Mouse (Mus musculus) MEL (cell line): ENCODE measurements around the gene Ly6f. TPM values are rescaled to one million over a fixed set of nuclear protein-coding genes. Genes with fewer than 3 reads are reported as not detected.

ENCODE experiments used
- DNase-seq: peaks from one replicate; pipeline ENCODE4 v3.0.0; 2011; ENCODE audit warnings: low read depth, low spot score
- H3K27ac ChIP-seq: 2 replicates; pipeline ENCODE4 v1.5.1; 2012; ENCODE audit warnings: low read depth, mild to moderate bottlenecking, control low read depth, low read length, moderate library complexity; ENCODE audit not compliant: control insufficient read depth
- H3K27me3 ChIP-seq, 2 experiments: fragments of 150-350 bp in 1 of 2; sonication (generic) in 1 of 2; 2 replicates each; pipeline ENCODE4 v1.6.1; 2012; ENCODE audit warnings: low read length in 2 of 2, mild to moderate bottlenecking in 2 of 2, improper control_type of control experiment in 1 of 2, moderate library complexity in 1 of 2; ENCODE audit not compliant: insufficient read depth in 2 of 2, control insufficient read depth in 1 of 2
- H3K36me3 ChIP-seq, 2 experiments: 2 replicates each; pipeline ENCODE4 v1.6.1; 2012 to 2014; ENCODE audit warnings: low read length in 2 of 2, improper control_type of control experiment in 1 of 2, inconsistent platforms in 1 of 2, mild to moderate bottlenecking in 1 of 2; ENCODE audit not compliant: insufficient read depth in 2 of 2, control insufficient read depth in 1 of 2
- H3K4me1 ChIP-seq, 2 experiments: fragments of 150-350 bp in 1 of 2; sonication (generic) in 1 of 2; 2 replicates each; pipeline ENCODE4 v1.6.1; 2012; ENCODE audit warnings: low read length in 2 of 2, improper control_type of control experiment in 1 of 2, mild to moderate bottlenecking in 1 of 2; ENCODE audit not compliant: insufficient read depth in 2 of 2, control insufficient read depth in 1 of 2
- H3K4me3 ChIP-seq, 2 experiments: fragments of 150-350 bp in 1 of 2; sonication (generic) in 1 of 2; 2 replicates each; pipeline ENCODE4 v1.5.1; 2012; ENCODE audit warnings: low read depth in 2 of 2, low read length in 2 of 2, mild to moderate bottlenecking in 2 of 2, moderate library complexity in 2 of 2, control low read depth in 1 of 2, improper control_type of control experiment in 1 of 2; ENCODE audit not compliant: control insufficient read depth in 1 of 2, insufficient read depth in 1 of 2
- H3K79me2 ChIP-seq: 2 replicates; pipeline ENCODE4 v1.6.1; 2012; ENCODE audit warnings: mild to moderate bottlenecking, low read length, moderate library complexity; ENCODE audit not compliant: control insufficient read depth, poor library complexity, insufficient read depth
- H3K9ac ChIP-seq: 2 replicates; pipeline ENCODE4 v1.6.1; 2012; ENCODE audit warnings: low read depth, mild to moderate bottlenecking, control low read depth, low read length, moderate library complexity; ENCODE audit not compliant: control insufficient read depth, poor library complexity, severe bottlenecking
- H3K9me3 ChIP-seq: fragments of 150-350 bp; sonication (generic); replicated peaks from 2 replicates; pipeline ENCODE4 v1.6.1; 2012; ENCODE audit warnings: mild to moderate bottlenecking, low read length, improper control_type of control experiment, moderate library complexity; ENCODE audit not compliant: insufficient read depth
- MEF2A ChIP-seq: IDR thresholded peaks from 2 replicates; pipeline ENCODE4 v1.6.1; 2014; ENCODE audit warnings: low read depth, mild to moderate bottlenecking, inconsistent platforms, low read length, improper control_type of control experiment; ENCODE audit not compliant: poor library complexity, insufficient replicate concordance, severe bottlenecking; ENCODE audit errors: extremely low read depth
- MXI1 ChIP-seq: IDR thresholded peaks from 2 replicates; pipeline ENCODE4 v1.6.1; 2011; ENCODE audit warnings: mild to moderate bottlenecking, low read depth, low read length, improper control_type of control experiment
- MYC ChIP-seq: IDR thresholded peaks from 2 replicates; pipeline ENCODE4 v1.6.1; 2011; ENCODE audit warnings: low read depth, mild to moderate bottlenecking, low read length, improper control_type of control experiment, moderate library complexity
- NRF1 ChIP-seq: IDR thresholded peaks from 2 replicates; pipeline ENCODE4 v1.6.1; 2014; ENCODE audit warnings: low read depth, mild to moderate bottlenecking, inconsistent platforms, low read length, improper control_type of control experiment, moderate library complexity; ENCODE audit not compliant: poor library complexity, insufficient read depth, severe bottlenecking
- POLR2A ChIP-seq, 2 experiments: IDR thresholded peaks; 2 replicates each; pipeline ENCODE4 v1.6.1; 2011 to 2012; ENCODE audit warnings: low read length in 2 of 2, mild to moderate bottlenecking in 2 of 2, control low read depth in 1 of 2, improper control_type of control experiment in 1 of 2, low read depth in 1 of 2, moderate library complexity in 1 of 2; ENCODE audit not compliant: control insufficient read depth in 1 of 2, insufficient read depth in 1 of 2, poor library complexity in 1 of 2
- RAD21 ChIP-seq: IDR thresholded peaks from 2 replicates; pipeline ENCODE4 v1.6.1; 2011; ENCODE audit warnings: mild to moderate bottlenecking, low read depth, low read length, improper control_type of control experiment
- RCOR1 ChIP-seq: IDR thresholded peaks from 2 replicates; pipeline ENCODE4 v1.6.1; 2012; ENCODE audit warnings: low read depth, mild to moderate bottlenecking, inconsistent platforms, low read length, improper control_type of control experiment
- UBTF ChIP-seq: IDR thresholded peaks from 2 replicates; pipeline ENCODE4 v1.6.1; 2012; ENCODE audit warnings: low read depth, mild to moderate bottlenecking, inconsistent platforms, low read length, improper control_type of control experiment, moderate library complexity, borderline replicate concordance; ENCODE audit not compliant: insufficient read depth
- USF1 ChIP-seq: IDR thresholded peaks from 2 replicates; pipeline ENCODE4 v1.6.1; 2014; ENCODE audit warnings: low read depth, mild to moderate bottlenecking, inconsistent platforms, low read length, improper control_type of control experiment, moderate library complexity
- USF2 ChIP-seq, 2 experiments: IDR thresholded peaks; 2 replicates each; pipeline ENCODE4 v1.6.1; 2011 to 2012; ENCODE audit warnings: improper control_type of control experiment in 2 of 2, low read length in 2 of 2, borderline replicate concordance in 1 of 2, inconsistent platforms in 1 of 2, low read depth in 1 of 2, mild to moderate bottlenecking in 1 of 2; ENCODE audit not compliant: insufficient read depth in 1 of 2
- ZKSCAN1 ChIP-seq: IDR thresholded peaks from 2 replicates; pipeline ENCODE4 v1.6.1; 2012; ENCODE audit warnings: low read depth, mild to moderate bottlenecking, inconsistent platforms, low read length, improper control_type of control experiment, moderate library complexity
- polyA plus RNA-seq, 2 experiments: library from polyadenylated mRNA; stranded (reverse) in 1 of 2; unstranded in 1 of 2; fragments of >175 nt in 1 of 2; fragments of >200 nt in 1 of 2; gene quantifications; 2 replicates each; pipeline versions ENCODE4 v1.2.1 to v1.2.4; 2012; ENCODE audit warnings: low replicate concordance in 2 of 2, low read depth in 1 of 2; ENCODE audit not compliant: insufficient read length in 2 of 2, insufficient read depth in 1 of 2, missing spikeins in 1 of 2
- total RNA-seq: library from RNA; depleted of rRNA; stranded (reverse); fragments of 300-350 nt; gene quantifications from 2 replicates; pipeline ENCODE4 v1.2.3, GENCODE M21; 2012; rRNA removed

Gene Ly6f
- total and polyA plus RNA-seq, 3 experiments: not detected

DNA sequence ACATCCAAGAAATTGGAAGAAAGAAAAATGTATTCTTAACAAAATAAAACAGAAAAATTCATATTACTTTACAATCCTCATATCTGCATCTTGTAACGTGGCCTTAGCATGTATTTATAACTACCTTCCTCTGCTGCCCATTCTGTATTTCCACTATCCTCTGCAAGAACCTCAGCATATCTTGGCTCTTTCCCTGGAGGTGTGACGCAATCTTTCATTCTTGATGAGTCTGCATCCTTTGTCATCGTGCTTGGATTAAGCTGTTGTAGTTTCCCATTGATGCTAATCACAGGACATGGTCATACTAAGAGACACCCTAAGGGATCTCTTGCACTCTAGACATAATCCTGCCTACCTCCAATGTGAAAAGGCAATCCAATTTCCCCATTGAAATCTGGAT is 50.4 kb downstream of the Ly6f start:
- H3K4me1 ChIP-seq: no peaks in the 10 kb centered on the region
- H3K27ac ChIP-seq: no peak overlapping the region
- no peak overlapping the region for H3K4me3 ChIP-seq
- H3K36me3 ChIP-seq: no peaks in the 10 kb centered on the region
- TF ChIP-seq POLR2A (IDR thresholded peaks at IDR 0.05; ENCODE audit: control insufficient read depth in 1 of 2, insufficient read depth in 1 of 2, low read depth in 1 of 2, low read length in 2 of 2, poor library complexity in 1 of 2) (no peak), MXI1 (no peak), MEF2A (no peak), MYC (no peak), UBTF (no peak), RAD21 (no peak), ZKSCAN1 (no peak), USF2 (IDR thresholded peaks at IDR 0.05; ENCODE audit: borderline replicate concordance in 1 of 2, insufficient read depth in 1 of 2, low read depth in 1 of 2, low read length in 2 of 2) (no peak)
- no peaks in the 10 kb centered on the region for H3K9me3 ChIP-seq
- DNase-seq: no peak
- H3K9ac ChIP-seq: no peak overlapping the region
- H3K27me3 ChIP-seq: no peaks in the 10 kb centered on the region
- H3K79me2 ChIP-seq: no peaks in the 10 kb centered on the region

GRCm38 (mm10) chr15:75320104-75320503 is 51.9 kb downstream of the Ly6f start:
- Histone ChIP-seq H3K4me3 (no peak overlapping the region), H3K36me3 (no peaks in the 10 kb centered on the region), H3K4me1 (no peaks in the 10 kb centered on the region), H3K9me3 (no peaks in the 10 kb centered on the region), H3K79me2 (no peaks in the 10 kb centered on the region), H3K27ac (no peak overlapping the region), H3K9ac (no peak overlapping the region), H3K27me3 (no peaks in the 10 kb centered on the region)
- no peak for DNase-seq
- TF ChIP-seq USF1: no peak
- no peak for TF ChIP-seq ZKSCAN1
- TF ChIP-seq RCOR1: no peak
- no peak for TF ChIP-seq MYC
- no peak for TF ChIP-seq NRF1

Other genes starting within 250 kb of the Ly6f start
- gene Ly6c1, start 219.6 kb upstream of the Ly6f start, total RNA-seq: not detected in 2 replicates
- gene Ly6c1, start 219.6 kb upstream of the Ly6f start, polyA plus RNA-seq: not detected
- not detected in 2 replicates for gene Ly6c2, start 156.5 kb upstream of the Ly6f start, total RNA-seq
- gene Ly6c2, start 156.5 kb upstream of the Ly6f start, polyA plus RNA-seq: not detected
- not detected in 2 replicates for gene Ly6g, start 113.2 kb upstream of the Ly6f start, total RNA-seq
- not detected for gene Ly6g, start 113.2 kb upstream of the Ly6f start, polyA plus RNA-seq
- not detected in 2 replicates for gene BC025446, start 52.0 kb upstream of the Ly6f start, total RNA-seq
- not detected for gene BC025446, start 52.0 kb upstream of the Ly6f start, polyA plus RNA-seq